Mouse (Mus musculus): Measurements from ENCODE around the gene Ankrd24. TPM values are rescaled to one million over a fixed set of nuclear protein-coding genes. Genes with fewer than 3 reads are reported as not detected.
"Not testable (repeated sequence)": the region's sequence is repeated elsewhere in the genome, so short reads cannot be mapped to it uniquely, and the experiment has no call there.

Gene Ankrd24
- polyA plus RNA-seq, 1 experiment from 2014 or later = 2.3 TPM

DNA sequence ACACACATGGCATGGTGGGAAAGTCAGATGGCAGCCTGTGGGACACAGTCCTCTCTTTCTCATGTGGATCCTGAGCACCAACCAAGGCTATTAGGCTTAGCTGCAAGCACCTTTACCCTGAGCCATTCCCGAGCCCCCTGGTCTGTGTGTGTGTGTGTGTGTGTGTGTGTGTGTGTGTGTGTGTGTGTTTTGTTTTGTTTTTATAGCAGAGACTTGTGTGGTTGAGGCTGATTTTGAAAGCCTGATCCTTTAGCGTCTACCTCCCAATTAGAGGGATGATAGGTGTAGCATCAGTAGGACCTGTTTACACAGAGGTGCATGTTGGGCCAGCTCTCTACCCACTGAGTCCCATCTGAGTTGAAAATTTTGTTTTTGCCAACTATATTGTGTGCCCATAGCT, 15.8 kb downstream of the Ankrd24 start:
- DNase-seq (ENCODE audit: low spot score) = no peak

DNA sequence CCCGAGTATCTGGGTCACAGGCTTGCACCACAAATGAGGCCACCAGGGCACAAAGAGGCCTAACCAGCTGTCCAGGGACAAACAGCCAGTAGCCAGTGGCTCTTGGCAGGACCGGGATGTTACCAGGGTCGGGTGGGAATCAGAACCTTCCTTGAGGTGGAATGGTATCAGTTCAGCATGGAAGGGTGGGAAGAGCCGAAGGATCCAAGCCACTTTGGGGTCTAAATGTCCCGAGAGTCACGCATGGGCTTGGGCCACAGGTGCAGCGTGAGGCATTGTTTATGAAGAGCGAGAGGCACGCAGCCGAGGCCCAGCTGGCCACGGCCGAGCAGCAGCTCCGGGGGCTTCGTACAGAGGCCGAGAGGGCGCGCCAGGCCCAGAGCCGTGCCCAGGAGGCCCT, 16.4 kb downstream of the Ankrd24 start:
- no peak for DNase-seq (ENCODE audit: low spot score)

DNA sequence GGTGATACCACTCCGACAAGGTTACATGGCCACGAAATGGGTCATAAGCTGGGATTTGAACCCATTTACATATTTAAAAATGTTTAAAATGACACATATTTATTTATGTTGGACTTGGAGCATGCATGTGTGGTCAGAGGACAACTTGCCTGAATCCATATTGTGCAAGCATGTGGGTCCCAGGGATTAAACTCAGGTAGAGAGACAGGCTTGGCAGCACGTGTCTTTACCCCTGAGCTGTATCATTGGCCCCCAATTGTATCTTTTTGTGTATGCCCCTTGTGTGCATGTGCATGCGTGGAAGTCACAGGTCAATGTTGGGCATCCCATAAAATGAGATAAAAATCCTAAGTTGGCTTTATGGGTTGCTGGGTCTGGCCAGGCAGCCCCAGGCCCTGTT, 17.1 kb downstream of the Ankrd24 start:
- no peak for DNase-seq (ENCODE audit: low spot score)

DNA sequence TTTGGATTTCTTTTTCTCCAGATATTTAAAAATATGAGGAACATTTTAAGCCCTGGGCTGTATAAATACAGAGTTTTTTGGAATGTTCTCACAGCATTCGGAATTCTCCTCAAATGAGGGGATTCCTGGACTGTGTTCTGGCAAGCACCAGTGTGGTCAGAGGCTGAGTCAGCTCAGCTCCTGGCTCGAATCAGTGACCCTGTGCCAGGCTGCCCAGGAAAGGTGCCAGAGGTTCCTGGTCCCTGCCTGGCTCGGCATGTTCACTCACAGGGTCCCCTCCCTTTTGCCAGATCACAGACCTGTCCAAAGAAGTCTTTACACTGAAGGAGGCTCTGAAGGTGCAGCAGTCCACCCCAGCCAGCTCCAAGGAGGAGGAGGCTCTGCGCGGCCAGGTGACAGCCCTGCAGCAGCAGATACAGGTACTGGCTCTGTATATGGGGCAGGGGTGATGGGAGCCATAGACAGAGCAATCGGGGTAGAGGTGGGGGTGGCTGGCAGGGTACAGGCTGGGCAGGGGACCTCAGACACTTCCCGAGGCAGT, 17.7 kb downstream of the Ankrd24 start:
- DNase-seq (ENCODE audit: low spot score) = no peak

DNA sequence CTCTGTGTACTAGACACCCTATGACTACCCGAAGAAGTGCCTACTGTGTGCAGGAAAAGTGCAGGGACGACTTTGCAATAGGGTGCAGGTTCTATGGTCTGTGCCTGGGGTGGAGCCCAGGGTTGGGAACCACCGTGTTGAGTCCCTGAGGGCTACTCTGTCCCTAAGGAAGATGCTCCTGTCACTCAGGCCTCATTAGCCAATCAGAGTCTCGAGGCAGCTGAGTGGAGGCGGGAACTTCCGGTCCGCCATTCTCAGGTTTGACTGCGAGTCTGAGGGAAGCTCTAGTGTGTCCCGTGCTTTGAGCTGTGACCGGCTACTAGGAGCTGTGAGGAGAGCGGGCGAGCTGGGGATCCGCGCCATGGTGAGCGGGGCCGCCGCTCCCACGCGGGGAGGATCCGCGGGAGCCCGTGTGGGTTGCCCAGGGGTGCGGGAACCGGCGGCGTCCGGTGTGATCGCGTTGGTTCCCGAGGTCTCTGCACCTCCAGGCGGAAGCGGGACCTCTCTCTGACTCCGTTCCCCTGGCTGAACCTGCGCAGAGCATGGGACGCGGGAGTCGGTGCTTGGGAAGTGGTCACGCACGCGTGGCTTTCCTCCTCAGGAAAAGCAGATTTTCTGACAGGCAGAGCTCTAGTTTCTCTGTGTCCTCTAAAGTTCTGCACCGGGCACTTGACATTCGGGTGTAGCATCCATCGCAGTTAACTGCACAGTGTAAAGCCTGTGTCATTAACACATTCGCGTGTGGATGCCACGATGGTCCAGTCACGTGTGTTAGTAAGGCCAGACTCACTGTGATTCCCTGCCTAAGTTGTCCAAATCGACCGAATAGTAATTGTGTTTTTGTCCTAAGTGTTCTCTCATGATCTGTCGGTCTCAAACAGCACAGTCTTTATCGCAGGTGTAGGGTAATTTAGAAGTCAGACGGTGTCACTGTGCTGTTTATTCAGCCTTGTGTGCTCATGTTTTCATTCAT, 20.7 kb downstream of the Ankrd24 start, which contains the start of gene Gm10778:
Gm10778 (plus strand) TSS at position 257 of the 973 bp plus-strand sequence.
- peak; percentile 90 for DNase-seq (ENCODE audit: low spot score)

DNA sequence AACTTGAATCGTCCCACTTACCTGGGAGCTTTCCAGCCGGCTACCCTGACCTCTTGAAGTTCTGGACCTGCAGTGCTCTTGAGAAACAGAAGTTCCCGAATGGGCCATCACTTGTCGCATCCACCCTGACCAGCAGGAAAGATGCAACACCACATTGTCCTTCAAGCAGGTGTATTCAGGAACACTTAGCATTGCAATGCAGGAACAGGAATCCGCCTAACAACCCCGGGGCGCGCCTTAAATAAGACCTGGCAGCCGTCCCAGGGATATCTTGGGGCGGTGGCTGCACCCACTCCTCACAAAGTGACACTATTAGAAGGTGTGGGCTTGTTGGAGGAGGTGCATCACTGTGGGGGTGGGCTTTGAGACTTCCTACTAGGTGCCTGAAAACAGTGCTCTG, 26.8 kb downstream of the Ankrd24 start:
- no peak for DNase-seq (ENCODE audit: low spot score)

DNA sequence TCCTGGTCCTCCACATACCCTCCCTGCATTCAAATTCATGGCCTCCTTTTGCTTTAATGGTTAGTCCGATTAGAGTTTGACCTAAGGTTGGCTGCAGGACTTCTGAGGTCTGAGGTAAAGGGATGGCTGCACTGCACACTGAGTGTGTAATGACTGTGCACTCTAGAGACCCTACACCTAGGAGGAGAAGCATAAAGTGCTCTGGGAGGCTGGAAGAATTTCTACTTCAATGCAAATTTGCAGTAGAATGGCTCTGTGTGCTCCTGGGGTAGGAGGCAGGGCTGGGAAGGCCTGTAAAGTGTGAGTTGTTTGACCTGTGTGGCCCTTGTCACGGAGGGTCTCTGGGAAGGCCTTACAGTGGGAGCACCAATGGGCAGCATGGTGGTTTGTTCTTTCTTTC, 27.8 kb downstream of the Ankrd24 start:
- no peak for DNase-seq (ENCODE audit: low spot score)

DNA sequence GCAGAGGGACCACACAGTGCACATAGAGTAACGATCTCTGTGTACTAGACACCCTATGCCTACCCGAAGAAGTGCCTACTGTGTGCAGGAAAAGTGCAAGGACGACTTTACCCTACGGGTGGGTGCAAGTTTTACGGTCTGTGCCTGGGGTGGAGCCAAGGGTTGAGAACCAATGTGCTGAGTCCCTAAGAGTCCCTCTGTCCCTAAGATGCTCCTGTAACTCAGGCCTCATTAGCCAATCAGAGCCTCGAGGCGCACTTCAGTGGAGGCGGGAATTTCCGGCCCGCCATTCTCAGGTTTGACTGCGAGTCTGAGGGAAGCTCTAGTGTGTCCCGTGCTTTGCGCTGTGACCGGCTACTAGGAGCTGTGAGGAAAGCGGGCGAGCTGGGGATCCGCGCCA, 58.8 kb downstream of the Ankrd24 start:
- not testable (repeated sequence) for DNase-seq (ENCODE audit: low spot score)

Other genes starting within 250 kb of the Ankrd24 start
- 71.3 and 78.7 TPM in 2 replicates for gene Dohh, start 244.1 kb upstream of the Ankrd24 start, polyA plus RNA-seq (2015; fragmentation: Nextera tagmentation; extraction: Ambion mirVana)
- 2.3 TPM in 2 replicates for gene Gm48551, start 244.1 kb upstream of the Ankrd24 start, polyA plus RNA-seq (2015; fragmentation: Nextera tagmentation; extraction: Ambion mirVana)
- gene Gm48552, start 239.5 kb upstream of the Ankrd24 start, polyA plus RNA-seq (2015; fragmentation: Nextera tagmentation; extraction: Ambion mirVana) = 0.72 and 1.5 TPM in 2 replicates
- gene Smim24, start 235.5 kb upstream of the Ankrd24 start, polyA plus RNA-seq (2015; fragmentation: Nextera tagmentation; extraction: Ambion mirVana) = 12.5 and 14.0 TPM in 2 replicates
- gene Nfic, start 172.9 kb upstream of the Ankrd24 start, polyA plus RNA-seq (2015; fragmentation: Nextera tagmentation; extraction: Ambion mirVana) = 21.5 and 21.9 TPM in 2 replicates
- 0.04 and 0.25 TPM in 2 replicates for gene Celf5, start 145.8 kb upstream of the Ankrd24 start, polyA plus RNA-seq (2015; fragmentation: Nextera tagmentation; extraction: Ambion mirVana)
- gene Ncln, start 132.1 kb upstream of the Ankrd24 start, polyA plus RNA-seq (2015; fragmentation: Nextera tagmentation; extraction: Ambion mirVana) = 39.4 and 45.5 TPM in 2 replicates
- 22.2 and 25.6 TPM in 2 replicates for gene S1pr4, start 128.4 kb upstream of the Ankrd24 start, polyA plus RNA-seq (2015; fragmentation: Nextera tagmentation; extraction: Ambion mirVana)
- 3.5 TPM in 2 replicates for gene Gna15, start 104.3 kb upstream of the Ankrd24 start, polyA plus RNA-seq (2015; fragmentation: Nextera tagmentation; extraction: Ambion mirVana)
- 28.5 and 30.0 TPM in 2 replicates for gene Gna11, start 83.3 kb upstream of the Ankrd24 start, polyA plus RNA-seq (2015; fragmentation: Nextera tagmentation; extraction: Ambion mirVana)
- gene Aes, start 69.1 kb upstream of the Ankrd24 start, polyA plus RNA-seq (2015; fragmentation: Nextera tagmentation; extraction: Ambion mirVana) = 683 and 740 TPM in 2 replicates
- 2.4 and 2.9 TPM in 2 replicates for gene Tle2, start 54.0 kb upstream of the Ankrd24 start, polyA plus RNA-seq (2015; fragmentation: Nextera tagmentation; extraction: Ambion mirVana)
- gene Tle6, start 27.5 kb upstream of the Ankrd24 start, polyA plus RNA-seq (2015; fragmentation: Nextera tagmentation; extraction: Ambion mirVana) = 3.7 and 4.8 TPM in 2 replicates
- gene BC025920, start 22.3 kb upstream of the Ankrd24 start, polyA plus RNA-seq (2015; fragmentation: Nextera tagmentation; extraction: Ambion mirVana) = 0.85 and 0.98 TPM in 2 replicates
- gene Sirt6, start 743 bp upstream of the Ankrd24 start, polyA plus RNA-seq (2015; fragmentation: Nextera tagmentation; extraction: Ambion mirVana) = 26.7 and 31.3 TPM in 2 replicates
- 4.4 and 5.6 TPM in 2 replicates for gene Gm10778, start 20.5 kb downstream of the Ankrd24 start, polyA plus RNA-seq (2015; fragmentation: Nextera tagmentation; extraction: Ambion mirVana)
- 17.1 and 19.0 TPM in 2 replicates for gene Zfp433, start 76.3 kb downstream of the Ankrd24 start, polyA plus RNA-seq (2015; fragmentation: Nextera tagmentation; extraction: Ambion mirVana)
- gene Gm3055, start 142.6 kb downstream of the Ankrd24 start, polyA plus RNA-seq (2015; fragmentation: Nextera tagmentation; extraction: Ambion mirVana) = 4.4 and 5.5 TPM in 2 replicates
- 2.9 and 3.0 TPM in 2 replicates for gene Gm4767, start 183.6 kb downstream of the Ankrd24 start, polyA plus RNA-seq (2015; fragmentation: Nextera tagmentation; extraction: Ambion mirVana)
- gene Gm32687, start 235.4 kb downstream of the Ankrd24 start, polyA plus RNA-seq (2015; fragmentation: Nextera tagmentation; extraction: Ambion mirVana) = 9.9 and 10.5 TPM in 2 replicates